Mouse (Mus musculus) midbrain, embryonic 12.5 days (tissue): ENCODE data around the gene Dnah6. TPM values are rescaled to one million over a fixed set of nuclear protein-coding genes. Genes with fewer than 3 reads are reported as not detected.

Experiments used
- ATAC-seq: fragments of 200-750 bp; cut with Nextera tagmentation; 2 replicates; pipeline ENCODE4 v1.8.0; 2017; ENCODE audit warnings: low read depth, moderate TSS enrichment, moderate library complexity; ENCODE audit not compliant: low FRiP score
- H3K27ac ChIP-seq: fragments of 300-500 bp; sonication (generic); replicated peaks from 2 replicates; pipeline ENCODE4 v1.5.1; 2016; ENCODE audit warnings: mild to moderate bottlenecking
- H3K27me3 ChIP-seq: fragments of 300-500 bp; sonication (generic); 2 replicates; pipeline ENCODE4 v1.6.1; 2016; ENCODE audit warnings: mild to moderate bottlenecking
- H3K36me3 ChIP-seq: fragments of 300-500 bp; sonication (generic); 2 replicates; pipeline ENCODE4 v1.6.1; 2016
- H3K4me1 ChIP-seq: fragments of 300-500 bp; sonication (generic); 2 replicates; pipeline ENCODE4 v1.6.1; 2016
- H3K4me2 ChIP-seq: fragments of 300-500 bp; sonication (generic); replicated peaks from 2 replicates; pipeline ENCODE4 v1.6.1; 2016; ENCODE audit warnings: mild to moderate bottlenecking, moderate library complexity
- H3K4me3 ChIP-seq: fragments of 300-500 bp; sonication (generic); 2 replicates; pipeline ENCODE4 v1.5.1; 2016; ENCODE audit warnings: mild to moderate bottlenecking
- H3K9ac ChIP-seq: fragments of 300-500 bp; sonication (generic); replicated peaks from 2 replicates; pipeline ENCODE4 v1.6.1; 2016; ENCODE audit warnings: mild to moderate bottlenecking, moderate library complexity
- H3K9me3 ChIP-seq: fragments of 300-500 bp; sonication (generic); 2 replicates; pipeline ENCODE4 v1.6.1; 2016; ENCODE audit warnings: mild to moderate bottlenecking
- WGBS: fragments of 180-500 bp; shearing (Covaris S2); methylation state at CpG from one replicate; pipeline ENCODE4 v1.1.7; 2016; 5-methylcytosine and 5-hydroxymethylcytosine counted together
- polyA plus RNA-seq: library from polyadenylated mRNA; unstranded; fragments of >200 nt; fragmentation: Nextera tagmentation; extraction: Ambion mirVana; gene quantifications from 2 replicates; pipeline ENCODE4 v1.2.1, GENCODE M21; 2016

Gene Dnah6
- polyA plus RNA-seq, 1 experiment from 2014 or later = 0.03 TPM

DNA sequence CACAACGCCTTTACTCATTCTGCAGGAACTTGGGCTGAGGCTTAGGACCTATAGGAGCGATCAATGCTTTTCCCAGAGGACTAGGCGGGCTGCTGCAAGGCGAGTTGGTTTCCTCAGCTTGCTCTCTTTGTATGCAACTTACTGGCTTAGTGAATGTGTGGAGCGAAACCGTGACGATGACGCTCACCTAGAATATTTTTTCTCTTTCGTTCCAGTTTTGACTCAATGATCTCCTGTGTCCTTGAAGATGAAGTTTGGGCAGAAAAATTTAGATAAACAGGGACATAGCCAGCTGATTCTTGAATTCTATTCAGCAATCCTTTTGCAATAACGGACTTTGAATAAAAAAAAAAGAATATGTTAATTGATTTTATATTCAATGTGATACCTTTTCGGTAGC lies 101.1 kb downstream of the Dnah6 start:
- Histone ChIP-seq H3K9ac (no peak overlapping the region), H3K9me3 (no peaks in the 10 kb centered on the region), H3K4me1 (no peaks in the 10 kb centered on the region), H3K4me3 (no peak overlapping the region), H3K27me3 (no peaks in the 10 kb centered on the region), H3K36me3 (no peaks in the 10 kb centered on the region), H3K27ac (no peak overlapping the region), H3K4me2 (no peak overlapping the region)
- 81% methylated on average over 11 of the region's 11 CpGs for WGBS
- ATAC-seq = no peak

DNA sequence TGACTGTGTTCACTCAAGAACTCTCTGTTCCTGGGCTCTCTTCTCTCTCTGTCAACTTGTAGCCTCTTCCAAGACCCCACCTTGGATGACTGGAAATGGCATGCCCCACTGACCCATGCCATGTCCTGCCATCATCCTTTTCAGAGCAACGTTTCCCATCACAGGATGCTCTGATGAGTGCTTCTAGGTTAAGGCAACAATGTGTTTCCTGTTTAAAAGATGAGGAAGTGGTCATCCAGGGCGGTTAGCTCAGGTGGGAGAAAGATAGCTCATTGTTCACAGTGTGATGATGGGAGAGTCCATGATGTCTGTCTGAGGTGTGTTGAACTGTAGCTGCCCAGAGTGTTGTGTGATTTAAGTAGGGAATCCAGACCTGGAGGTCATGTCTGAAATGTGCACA lies 107.6 kb downstream of the Dnah6 start:
- Histone ChIP-seq H3K4me3 (no peak overlapping the region), H3K4me1 (no peaks in the 10 kb centered on the region), H3K4me2 (no peak overlapping the region), H3K9ac (no peak overlapping the region), H3K9me3 (no peaks in the 10 kb centered on the region), H3K27ac (no peak overlapping the region), H3K36me3 (no peaks in the 10 kb centered on the region), H3K27me3 (no peaks in the 10 kb centered on the region)
- ATAC-seq = no peak
- 74% methylated on average over 2 of the region's 2 CpGs for WGBS

DNA sequence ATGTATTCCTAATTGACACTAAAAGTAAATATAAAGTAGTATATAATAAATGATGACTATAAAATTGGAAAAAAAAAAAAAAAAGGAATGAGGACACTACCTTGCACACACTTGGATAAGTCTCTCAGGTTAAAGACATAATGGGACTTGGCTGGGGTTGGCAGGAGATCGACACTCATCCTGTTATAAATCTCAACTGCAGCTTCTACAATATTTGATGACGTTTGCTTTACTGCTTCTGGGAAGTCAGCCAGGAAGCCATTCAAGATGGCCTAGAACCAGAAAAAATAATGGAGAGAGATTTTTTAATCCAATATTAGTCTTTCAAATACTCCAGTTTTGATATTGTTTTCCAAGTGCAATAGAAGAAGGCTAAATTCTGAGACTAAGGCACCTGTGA lies 108.1 kb downstream of the Dnah6 start:
- H3K27ac ChIP-seq = no peak overlapping the region
- H3K36me3 ChIP-seq = no peaks in the 10 kb centered on the region
- no peaks in the 10 kb centered on the region for H3K9me3 ChIP-seq
- no peak overlapping the region for H3K9ac ChIP-seq
- no peak overlapping the region for H3K4me2 ChIP-seq
- H3K4me1 ChIP-seq = no peaks in the 10 kb centered on the region
- no peak overlapping the region for H3K4me3 ChIP-seq
- no peak for ATAC-seq
- 91% methylated on average over 2 of the region's 2 CpGs for WGBS
- no peaks in the 10 kb centered on the region for H3K27me3 ChIP-seq

DNA sequence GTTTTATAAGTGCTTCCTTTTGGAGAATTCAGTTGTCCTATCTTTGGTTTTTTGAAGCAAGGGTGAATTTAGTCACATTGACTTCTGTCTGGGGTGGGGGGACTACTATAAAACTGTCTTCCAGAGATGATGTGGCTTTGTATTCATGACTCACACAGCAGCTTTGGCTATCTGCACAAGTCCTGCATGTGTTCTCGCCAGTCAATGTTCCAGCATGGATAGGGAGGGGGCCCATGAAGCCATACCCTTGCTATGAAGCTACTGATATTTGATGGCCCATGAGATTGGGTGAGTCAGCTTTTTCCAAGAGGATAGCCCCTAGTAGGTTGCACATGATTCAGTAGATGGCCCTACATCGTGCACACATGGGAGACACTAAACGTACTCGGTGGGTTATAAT lies 128.3 kb downstream of the Dnah6 start:
- H3K36me3 ChIP-seq = no peaks in the 10 kb centered on the region
- no peak for ATAC-seq
- H3K4me2 ChIP-seq = no peak overlapping the region
- H3K4me3 ChIP-seq = no peak overlapping the region
- H3K4me1 ChIP-seq = no peaks in the 10 kb centered on the region
- no peak overlapping the region for H3K27ac ChIP-seq
- H3K9me3 ChIP-seq = no peaks in the 10 kb centered on the region
- no peaks in the 10 kb centered on the region for H3K27me3 ChIP-seq
- no peak overlapping the region for H3K9ac ChIP-seq
- 91% methylated on average over 4 of the region's 4 CpGs for WGBS

DNA sequence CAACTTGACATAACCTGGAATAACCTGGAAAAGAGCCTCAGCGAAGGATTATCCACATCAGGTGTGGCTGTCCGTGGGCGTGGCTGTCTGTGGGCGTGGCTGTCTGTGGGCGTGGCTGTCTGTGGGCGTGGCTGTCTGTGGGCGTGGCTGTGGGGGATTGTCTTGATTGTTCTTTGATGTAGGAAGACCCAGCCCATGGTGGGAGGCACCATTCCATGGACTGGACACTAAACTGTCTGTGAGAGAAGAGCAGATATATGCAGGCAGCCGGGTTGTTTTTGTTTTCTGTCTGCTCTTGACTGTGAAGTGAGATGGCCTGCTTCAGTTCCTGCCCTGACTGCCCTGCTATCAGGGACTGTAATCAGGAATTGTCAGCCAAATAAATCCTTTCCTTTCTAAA lies 130.6 kb downstream of the Dnah6 start:
- ATAC-seq = no peak
- Histone ChIP-seq H3K36me3 (no peaks in the 10 kb centered on the region), H3K4me3 (no peak overlapping the region), H3K4me2 (no peak overlapping the region), H3K4me1 (no peaks in the 10 kb centered on the region), H3K27me3 (no peaks in the 10 kb centered on the region), H3K9ac (no peak overlapping the region), H3K9me3 (no peaks in the 10 kb centered on the region), H3K27ac (no peak overlapping the region)
- WGBS = 79% methylated on average over 8 of the region's 8 CpGs

DNA sequence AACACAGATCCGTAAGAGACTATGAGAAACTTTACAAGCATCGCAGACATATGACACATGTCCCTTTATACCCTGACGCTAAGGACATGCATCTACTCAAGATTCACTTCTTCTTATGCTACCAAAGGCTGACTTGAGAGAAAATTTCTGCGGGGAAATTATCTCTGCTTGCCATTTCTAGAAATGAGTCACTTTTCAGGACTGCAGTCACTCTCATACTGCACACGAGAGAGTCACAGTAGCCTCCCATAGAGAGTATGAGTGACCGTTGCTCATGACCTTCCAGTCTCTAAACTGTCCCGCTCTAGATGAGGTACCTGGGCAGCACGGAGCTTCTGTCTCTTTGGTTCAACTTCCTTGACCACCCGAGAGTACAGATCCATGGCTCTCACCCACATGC lies 138.9 kb downstream of the Dnah6 start:
- no peak for ATAC-seq
- no peak overlapping the region for H3K4me3 ChIP-seq
- no peaks in the 10 kb centered on the region for H3K36me3 ChIP-seq
- no peak overlapping the region for H3K27ac ChIP-seq
- H3K4me1 ChIP-seq = no peaks in the 10 kb centered on the region
- 0 out of 2 replicates have a peak, but pooled peaks cover 5% of the 10 kb centered on the region for H3K9me3 ChIP-seq
- 91% methylated on average over 9 of the region's 9 CpGs for WGBS
- H3K4me2 ChIP-seq = no peak overlapping the region
- no peak overlapping the region for H3K9ac ChIP-seq
- H3K27me3 ChIP-seq = no peaks in the 10 kb centered on the region

DNA sequence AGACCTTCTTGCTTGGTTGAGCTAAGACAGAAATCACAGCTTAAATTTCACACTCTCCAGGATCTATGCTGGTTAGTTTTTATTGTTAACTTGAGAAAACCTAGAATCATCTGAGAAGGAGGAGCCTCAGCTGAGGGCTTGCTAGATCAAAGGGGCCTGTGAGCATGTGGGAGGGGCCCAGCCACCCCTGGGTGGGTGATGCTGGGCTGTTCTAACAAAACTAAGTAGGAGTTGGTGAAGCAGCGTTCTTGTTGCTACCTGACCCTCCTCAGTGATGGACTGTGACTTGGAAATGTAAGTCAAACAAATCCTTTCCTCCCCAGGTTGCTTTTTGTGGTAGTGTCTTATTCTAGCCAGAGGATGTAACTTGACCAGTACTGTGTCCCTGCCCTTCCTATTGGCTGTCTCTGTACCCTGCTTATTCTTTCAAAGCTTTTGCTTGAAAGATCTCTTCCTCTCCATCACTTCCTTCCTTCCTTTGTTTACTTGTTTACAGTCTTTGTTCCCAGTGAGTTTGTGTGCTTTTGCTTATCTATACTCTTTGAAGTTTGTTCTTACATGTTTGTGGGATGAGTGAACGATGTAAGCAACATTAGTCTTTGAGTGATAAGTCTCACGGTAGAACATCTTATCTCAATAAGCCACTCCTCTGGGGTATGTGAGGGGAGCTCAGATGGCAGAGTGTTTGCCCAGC lies 149.2 kb downstream of the Dnah6 start:
- H3K27me3 ChIP-seq = no peaks in the 10 kb centered on the region
- no peak for ATAC-seq
- H3K36me3 ChIP-seq = no peaks in the 10 kb centered on the region
- no peak overlapping the region for H3K4me3 ChIP-seq
- H3K9me3 ChIP-seq = no peaks in the 10 kb centered on the region
- H3K4me2 ChIP-seq = no peak overlapping the region
- H3K9ac ChIP-seq = no peak overlapping the region
- no peak overlapping the region for H3K27ac ChIP-seq
- 71% methylated on average over 3 of the region's 3 CpGs for WGBS
- H3K4me1 ChIP-seq = no peaks in the 10 kb centered on the region

DNA sequence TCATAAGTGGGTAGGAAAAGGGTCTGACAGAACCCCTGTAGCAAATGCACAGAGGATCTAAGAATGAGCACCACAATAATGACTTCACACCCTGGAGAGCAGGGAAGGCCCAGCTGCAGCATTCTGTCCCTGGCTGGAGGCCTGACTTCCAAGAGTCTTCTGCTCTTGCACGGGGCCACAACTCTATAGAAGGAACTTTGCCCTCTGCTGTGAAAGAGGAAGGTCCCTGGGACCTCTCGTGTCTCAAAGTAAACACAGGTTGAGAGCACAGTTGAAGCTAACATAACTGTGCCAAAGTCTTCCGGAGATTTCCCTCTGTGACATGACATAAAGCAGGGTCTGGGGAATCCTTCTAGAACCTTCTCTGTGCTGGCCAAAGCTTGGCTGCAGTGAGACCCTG lies 150.2 kb downstream of the Dnah6 start:
- 89% methylated on average over 3 of the region's 3 CpGs for WGBS
- Histone ChIP-seq H3K4me3 (no peak overlapping the region), H3K4me1 (no peaks in the 10 kb centered on the region), H3K9ac (no peak overlapping the region), H3K9me3 (no peaks in the 10 kb centered on the region), H3K27me3 (no peaks in the 10 kb centered on the region), H3K36me3 (no peaks in the 10 kb centered on the region), H3K27ac (no peak overlapping the region), H3K4me2 (no peak overlapping the region)
- ATAC-seq = no peak

DNA sequence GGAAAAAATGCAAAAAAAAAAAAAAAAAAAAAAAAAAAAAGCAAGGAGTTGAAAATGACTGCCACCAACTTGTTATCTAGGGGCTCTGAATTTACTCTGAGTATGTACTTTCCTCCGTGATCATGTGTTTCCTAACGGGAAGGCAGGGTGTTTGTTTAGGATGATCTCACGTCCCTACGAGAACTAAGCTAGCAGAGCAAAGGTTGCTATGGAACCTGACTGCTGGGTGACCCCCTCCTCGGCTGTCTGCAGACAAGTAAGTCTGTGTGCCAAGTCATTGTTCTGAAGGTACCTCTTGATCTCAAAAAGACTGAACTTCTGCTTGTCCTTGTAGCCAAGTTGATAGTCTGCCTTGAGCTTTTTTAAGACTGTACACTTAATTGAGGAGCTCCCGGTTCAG lies 150.8 kb downstream of the Dnah6 start:
- no peak overlapping the region for H3K27ac ChIP-seq
- no peak overlapping the region for H3K4me3 ChIP-seq
- no peaks in the 10 kb centered on the region for H3K4me1 ChIP-seq
- H3K9ac ChIP-seq = no peak overlapping the region
- H3K27me3 ChIP-seq = no peaks in the 10 kb centered on the region
- no peak overlapping the region for H3K4me2 ChIP-seq
- no peak for ATAC-seq
- H3K9me3 ChIP-seq = no peaks in the 10 kb centered on the region
- H3K36me3 ChIP-seq = no peaks in the 10 kb centered on the region
- 75% methylated on average over 6 of the region's 6 CpGs for WGBS

DNA sequence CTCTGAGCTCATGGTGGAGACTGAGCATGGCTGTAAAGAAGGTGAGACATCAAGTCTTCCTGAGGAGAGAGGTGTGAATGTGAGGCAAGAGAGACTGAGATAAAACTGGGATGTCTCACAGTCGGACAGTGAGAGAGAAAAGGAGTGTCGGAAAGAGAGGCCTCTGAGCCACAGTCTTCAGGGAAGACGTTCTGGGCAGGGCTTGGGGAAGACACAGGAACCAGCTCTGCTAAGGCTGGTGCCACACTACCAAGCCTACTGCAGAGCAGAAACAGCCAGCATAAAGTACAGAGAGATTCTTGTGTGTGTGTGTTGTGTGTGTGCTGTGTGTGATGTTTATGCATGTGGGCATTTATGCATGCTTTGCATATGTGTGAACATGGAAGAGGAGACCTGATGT lies 156.9 kb downstream of the Dnah6 start:
- no peaks in the 10 kb centered on the region for H3K36me3 ChIP-seq
- no peak overlapping the region for H3K4me3 ChIP-seq
- 93% methylated on average over 3 of the region's 3 CpGs for WGBS
- no peaks in the 10 kb centered on the region for H3K27me3 ChIP-seq
- H3K9me3 ChIP-seq = no peaks in the 10 kb centered on the region
- no peak for ATAC-seq
- no peak overlapping the region for H3K27ac ChIP-seq
- H3K9ac ChIP-seq = no peak overlapping the region
- H3K4me2 ChIP-seq = no peak overlapping the region
- no peaks in the 10 kb centered on the region for H3K4me1 ChIP-seq

DNA sequence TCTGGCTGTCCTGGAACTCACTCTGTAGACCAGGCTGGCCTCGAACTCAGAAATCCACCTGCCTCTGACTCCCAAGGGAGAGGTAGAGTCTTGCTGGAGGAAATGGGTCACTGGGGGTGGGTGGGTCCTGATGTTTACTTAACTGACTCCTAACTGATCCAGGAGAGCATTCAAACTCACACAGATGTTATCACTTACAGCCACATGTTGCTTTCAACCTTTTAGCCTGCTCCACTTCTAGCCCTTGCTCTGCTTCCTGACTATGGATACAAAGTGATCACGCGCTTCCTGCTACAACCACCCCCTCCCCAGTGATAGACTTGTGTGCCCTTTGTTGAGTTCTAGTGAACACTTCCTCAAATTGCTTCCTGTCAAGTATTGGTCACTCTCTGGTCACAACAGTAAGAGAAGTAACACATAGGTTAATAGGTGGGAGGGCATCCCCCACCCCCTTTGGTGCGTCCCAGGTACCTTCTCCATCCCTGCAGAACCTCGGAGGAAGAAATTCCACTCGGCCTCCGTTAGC lies 161.8 kb downstream of the Dnah6 start:
- no peak overlapping the region for H3K9ac ChIP-seq
- no peaks in the 10 kb centered on the region for H3K36me3 ChIP-seq
- H3K9me3 ChIP-seq = peaks cover 8% of the 10 kb centered on the region; the same call in 1 of the 2 replicates
- H3K4me1 ChIP-seq = no peaks in the 10 kb centered on the region
- H3K27me3 ChIP-seq = no peaks in the 10 kb centered on the region
- no peak overlapping the region for H3K4me2 ChIP-seq
- no peak overlapping the region for H3K27ac ChIP-seq
- no peak for ATAC-seq
- 89% methylated on average over 7 of the region's 7 CpGs for WGBS
- H3K4me3 ChIP-seq = no peak overlapping the region

DNA sequence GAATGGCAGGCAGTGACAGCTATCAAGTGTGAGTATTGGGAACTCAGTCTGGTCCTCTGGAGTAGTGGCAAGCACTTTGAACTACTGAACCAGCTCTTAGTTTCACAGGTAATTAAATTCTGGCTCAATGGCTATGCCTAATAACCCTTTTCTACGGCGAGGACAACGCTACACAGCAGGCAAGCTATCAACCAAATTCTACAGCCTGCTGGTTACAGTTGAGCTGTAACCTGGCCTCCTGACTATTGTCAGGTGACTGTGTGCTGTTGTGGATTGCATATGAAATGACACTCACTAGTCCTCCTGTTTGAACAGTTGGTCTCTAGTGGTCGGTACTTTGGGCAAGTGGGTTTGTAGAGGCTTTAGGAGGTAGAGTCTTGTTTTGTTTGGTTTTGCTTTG lies 162.3 kb downstream of the Dnah6 start:
- Histone ChIP-seq H3K4me2 (no peak overlapping the region), H3K4me3 (no peak overlapping the region), H3K27ac (no peak overlapping the region), H3K9me3 (peaks cover 8% of the 10 kb centered on the region; the same call in 1 of the 2 replicates), H3K4me1 (no peaks in the 10 kb centered on the region), H3K9ac (no peak overlapping the region), H3K27me3 (no peaks in the 10 kb centered on the region), H3K36me3 (no peaks in the 10 kb centered on the region)
- WGBS = 92% methylated on average over 4 of the region's 4 CpGs
- no peak for ATAC-seq

DNA sequence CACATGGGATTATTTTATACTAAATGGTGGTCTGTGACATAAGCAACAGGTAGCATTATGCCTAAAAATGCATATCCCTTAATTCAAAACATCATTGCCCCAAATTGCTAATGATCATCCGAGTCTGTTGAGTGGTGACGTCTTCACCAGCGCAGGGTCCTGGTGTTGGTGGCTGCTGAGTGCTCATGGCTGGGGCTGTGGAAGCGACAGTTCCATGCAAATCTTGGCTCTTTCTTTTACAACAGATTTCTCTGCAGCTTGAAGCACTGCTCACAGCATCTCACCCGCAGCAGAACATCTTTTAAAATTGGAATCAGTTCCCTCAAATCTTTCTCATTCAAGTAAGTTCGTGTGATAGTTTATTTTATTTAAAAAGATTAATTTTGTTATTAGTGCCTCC lies 166.1 kb downstream of the Dnah6 start:
- Histone ChIP-seq H3K4me1 (no peaks in the 10 kb centered on the region), H3K4me2 (no peak overlapping the region), H3K4me3 (no peak overlapping the region), H3K27ac (no peak overlapping the region), H3K27me3 (no peaks in the 10 kb centered on the region), H3K36me3 (no peaks in the 10 kb centered on the region), H3K9ac (no peak overlapping the region), H3K9me3 (peaks cover 8% of the 10 kb centered on the region; the same call in 1 of the 2 replicates)
- WGBS = 91% methylated on average over 6 of the region's 6 CpGs
- ATAC-seq = no peak
